Mouse (Mus musculus): Measurements from ENCODE around the gene Fto. TPM values are rescaled to one million over a fixed set of nuclear protein-coding genes. Genes with fewer than 3 reads are reported as not detected.

The Fto gene
- polyA plus RNA-seq, 1 experiment from 2014 or later: 62.5 TPM

DNA sequence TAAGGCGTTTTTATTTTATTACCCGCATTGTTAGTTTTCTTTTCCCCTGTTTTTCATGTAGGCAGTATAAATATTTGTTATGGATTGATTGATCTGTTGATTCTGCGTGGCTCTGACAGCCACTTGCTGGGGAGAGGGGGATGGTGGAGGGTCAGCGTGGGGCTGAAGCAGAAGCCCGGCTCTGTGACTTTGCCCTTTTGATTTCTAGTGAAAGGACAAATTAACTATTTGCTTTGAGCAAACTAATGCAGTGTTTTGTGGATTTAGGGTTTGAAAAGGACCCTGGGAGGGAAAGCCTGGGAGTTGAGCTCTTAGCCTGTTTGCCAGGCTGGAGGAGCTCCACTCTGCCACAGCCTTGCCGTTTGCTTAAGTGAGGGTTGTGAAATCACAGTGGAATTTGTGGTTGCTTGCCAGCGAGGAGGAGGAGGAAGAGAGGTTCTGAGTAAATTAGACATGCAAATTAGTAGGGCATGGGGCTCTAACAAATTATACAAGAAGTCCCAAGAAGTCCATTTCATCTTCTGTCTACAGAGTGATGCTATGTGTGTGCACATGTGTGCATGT lies 68.3 kb downstream of the Fto start:
- no peak overlapping the region for H3K4me3 ChIP-seq (replicated peaks)
- H3K27ac ChIP-seq: peak overlapping the region; percentile 60; the same call in 1 of the 2 replicates
- H3K27me3 ChIP-seq (replicated peaks): no peaks in the 10 kb centered on the region
- peaks cover 34% of the 10 kb centered on the region for H3K4me1 ChIP-seq
- peak overlapping the region; percentile 13; the same call in 1 of the 2 replicates for H3K4me2 ChIP-seq
- no peaks in the 10 kb centered on the region for H3K36me3 ChIP-seq
- peak; percentile 83 for ATAC-seq (ENCODE audit: insufficient read depth, low FRiP score, low read depth)
- 22% methylated on average over 7 of the region's 7 CpGs for WGBS
- H3K9me3 ChIP-seq: no peaks in the 10 kb centered on the region
- H3K9ac ChIP-seq: no peak overlapping the region

DNA sequence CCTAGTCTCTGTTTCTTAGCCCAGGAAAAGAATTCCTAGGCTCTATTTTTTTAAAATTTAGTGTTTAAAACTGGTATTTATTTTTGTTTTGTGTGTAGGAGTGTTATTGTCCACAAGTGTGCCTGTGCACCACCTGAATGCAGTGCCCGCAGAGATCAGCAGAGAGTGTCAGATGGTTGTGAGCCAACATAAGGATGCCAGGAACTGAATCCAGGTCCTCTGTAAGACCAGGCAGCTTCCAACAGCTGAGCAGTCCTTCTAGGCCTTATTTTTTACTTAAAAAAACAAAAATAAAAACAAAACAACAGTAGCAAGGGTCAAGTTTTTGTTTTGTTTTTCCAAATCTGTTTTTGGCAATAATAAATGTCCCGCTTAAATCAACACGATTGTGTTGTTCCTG lies 69.9 kb downstream of the Fto start:
- Histone ChIP-seq H3K9ac (no peak overlapping the region), H3K4me1 (peaks cover 26% of the 10 kb centered on the region), H3K9me3 (no peaks in the 10 kb centered on the region), H3K36me3 (no peaks in the 10 kb centered on the region), H3K4me2 (no peak overlapping the region), H3K27me3 (replicated peaks) (no peaks in the 10 kb centered on the region), H3K4me3 (replicated peaks) (no peak overlapping the region), H3K27ac (no peak overlapping the region)
- ATAC-seq (ENCODE audit: insufficient read depth, low FRiP score, low read depth): no peak
- WGBS: 77% methylated on average over 3 of the region's 3 CpGs

GRCm38 (mm10) chr8:91383811-91384210 lies 70.5 kb downstream of the Fto start:
- H3K36me3 ChIP-seq: no peaks in the 10 kb centered on the region
- H3K9ac ChIP-seq: no peak overlapping the region
- H3K4me3 ChIP-seq (replicated peaks): no peak overlapping the region
- H3K27ac ChIP-seq: no peak overlapping the region
- no peaks in the 10 kb centered on the region for H3K27me3 ChIP-seq (replicated peaks)
- ATAC-seq (ENCODE audit: insufficient read depth, low FRiP score, low read depth): no peak
- WGBS: 85% methylated on average over 11 of the region's 11 CpGs
- H3K9me3 ChIP-seq: no peaks in the 10 kb centered on the region
- no peak overlapping the region for H3K4me2 ChIP-seq
- peaks cover 24% of the 10 kb centered on the region for H3K4me1 ChIP-seq

DNA sequence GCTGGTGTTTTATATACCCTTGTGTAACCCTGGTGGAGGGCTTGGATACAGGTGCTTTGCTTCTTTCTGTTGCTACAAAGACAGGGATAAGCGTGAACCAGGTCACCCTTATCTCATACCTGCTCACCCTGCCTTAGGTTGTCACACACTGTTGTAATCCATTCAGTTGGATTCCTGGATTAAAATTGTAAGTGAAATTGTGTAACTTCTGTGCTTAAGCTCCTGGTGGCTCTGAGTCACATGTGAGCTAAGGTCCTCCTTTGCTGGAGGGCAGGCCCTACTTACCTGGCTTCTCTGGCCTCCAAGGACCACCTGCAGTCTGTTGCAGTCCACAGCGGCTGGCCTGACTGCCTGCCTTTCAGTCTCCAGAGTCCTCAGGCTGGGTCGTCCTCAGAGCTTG lies 71.1 kb downstream of the Fto start:
- no peak for ATAC-seq (ENCODE audit: insufficient read depth, low FRiP score, low read depth)
- H3K27me3 ChIP-seq (replicated peaks): no peaks in the 10 kb centered on the region
- no peak overlapping the region; the same call in 1 of the 2 replicates for H3K27ac ChIP-seq
- H3K9ac ChIP-seq: no peak overlapping the region
- H3K4me1 ChIP-seq: peaks cover 20% of the 10 kb centered on the region
- no peak overlapping the region for H3K4me3 ChIP-seq (replicated peaks)
- no peak overlapping the region for H3K4me2 ChIP-seq
- H3K36me3 ChIP-seq: no peaks in the 10 kb centered on the region
- no peaks in the 10 kb centered on the region for H3K9me3 ChIP-seq
- WGBS: 77% methylated on average over 3 of the region's 3 CpGs

GRCm38 (mm10) chr8:91385808-91386207 lies 72.5 kb downstream of the Fto start:
- Histone ChIP-seq H3K9ac (no peak overlapping the region), H3K27ac (no peak overlapping the region), H3K4me2 (no peak overlapping the region), H3K36me3 (no peaks in the 10 kb centered on the region), H3K4me3 (replicated peaks) (no peak overlapping the region), H3K27me3 (replicated peaks) (no peaks in the 10 kb centered on the region), H3K9me3 (no peaks in the 10 kb centered on the region), H3K4me1 (peaks cover 21% of the 10 kb centered on the region)
- ATAC-seq (ENCODE audit: insufficient read depth, low FRiP score, low read depth): no peak
- 83% methylated on average over 7 of the region's 7 CpGs for whole genome bisulfite sequencing

- 78% methylated on average over 9 of the region's 9 CpGs for WGBS
- H3K27ac ChIP-seq: no peak overlapping the region
Observed at GRCm38 (mm10) chr8:91390369-91391020, 77.2 kb downstream of the Fto start.

GRCm38 (mm10) chr8:91392261-91392660 lies 78.9 kb downstream of the Fto start:
- no peaks in the 10 kb centered on the region for H3K9me3 ChIP-seq
- H3K36me3 ChIP-seq: no peaks in the 10 kb centered on the region
- no peak overlapping the region for H3K9ac ChIP-seq
- WGBS: 51% methylated on average over 7 of the region's 7 CpGs
- no peaks in the 10 kb centered on the region for H3K27me3 ChIP-seq (replicated peaks)
- no peak overlapping the region for H3K4me2 ChIP-seq
- no peak for ATAC-seq (ENCODE audit: insufficient read depth, low FRiP score, low read depth)
- H3K4me3 ChIP-seq (replicated peaks): no peak overlapping the region
- H3K27ac ChIP-seq: peak overlapping the region; percentile 44; the same call in 1 of the 2 replicates
- H3K4me1 ChIP-seq: peaks cover 12% of the 10 kb centered on the region; the same call in 1 of the 2 replicates

More at GRCm38 (mm10) chr8:91390369-91391020, 77.2 kb downstream of the Fto start:
- Histone ChIP-seq H3K4me2 (no peak overlapping the region), H3K36me3 (no peaks in the 10 kb centered on the region), H3K9me3 (no peaks in the 10 kb centered on the region), H3K4me3 (replicated peaks) (no peak overlapping the region), H3K4me1 (peaks cover 12% of the 10 kb centered on the region; the same call in 1 of the 2 replicates), H3K9ac (no peak overlapping the region), H3K27me3 (replicated peaks) (no peaks in the 10 kb centered on the region)
- ATAC-seq (ENCODE audit: insufficient read depth, low FRiP score, low read depth): no peak

DNA sequence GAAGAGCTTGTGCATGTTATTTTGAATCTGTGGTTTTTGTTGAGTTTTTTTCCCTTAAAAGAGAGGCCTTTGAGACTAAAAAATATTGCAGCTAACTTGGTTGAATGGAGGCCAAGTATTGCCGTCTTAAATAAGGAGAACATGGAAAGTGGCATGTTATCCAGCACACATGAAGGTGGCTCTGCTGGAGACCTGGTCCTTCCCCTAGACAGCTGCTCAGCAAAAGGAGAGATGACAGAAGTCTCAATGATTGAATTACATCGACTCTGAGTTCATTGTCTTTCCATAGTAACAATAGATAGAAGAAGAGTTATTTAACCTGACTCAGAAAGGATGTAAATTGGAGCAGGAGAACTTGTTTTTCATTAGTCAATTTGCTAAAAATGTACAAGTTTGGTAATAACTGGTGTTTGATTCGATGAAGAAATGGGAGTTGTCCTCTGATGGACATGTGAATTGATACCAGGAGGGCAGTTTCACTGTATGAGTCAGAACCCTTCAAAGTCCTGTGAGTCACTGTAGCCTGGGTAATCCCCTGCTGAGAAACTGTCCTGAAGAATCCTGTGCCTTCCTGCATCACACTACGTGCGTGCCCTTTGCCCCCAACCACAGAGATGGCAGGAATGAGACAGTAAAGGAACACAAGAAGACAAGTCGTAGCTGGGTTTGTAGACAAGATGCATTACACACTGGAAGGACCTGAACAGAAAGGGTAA lies 82.2 kb downstream of the Fto start:
- no peak overlapping the region for H3K4me2 ChIP-seq
- no peak overlapping the region for H3K27ac ChIP-seq
- ATAC-seq (ENCODE audit: insufficient read depth, low FRiP score, low read depth): no peak
- no peaks in the 10 kb centered on the region for H3K9me3 ChIP-seq
- no peak overlapping the region for H3K4me3 ChIP-seq (replicated peaks)
- H3K27me3 ChIP-seq (replicated peaks): no peaks in the 10 kb centered on the region
- 75% methylated on average over 6 of the region's 6 CpGs for WGBS
- H3K9ac ChIP-seq: no peak overlapping the region
- no peaks in the 10 kb centered on the region for H3K36me3 ChIP-seq
- peaks cover 3% of the 10 kb centered on the region; the same call in 1 of the 2 replicates for H3K4me1 ChIP-seq

DNA sequence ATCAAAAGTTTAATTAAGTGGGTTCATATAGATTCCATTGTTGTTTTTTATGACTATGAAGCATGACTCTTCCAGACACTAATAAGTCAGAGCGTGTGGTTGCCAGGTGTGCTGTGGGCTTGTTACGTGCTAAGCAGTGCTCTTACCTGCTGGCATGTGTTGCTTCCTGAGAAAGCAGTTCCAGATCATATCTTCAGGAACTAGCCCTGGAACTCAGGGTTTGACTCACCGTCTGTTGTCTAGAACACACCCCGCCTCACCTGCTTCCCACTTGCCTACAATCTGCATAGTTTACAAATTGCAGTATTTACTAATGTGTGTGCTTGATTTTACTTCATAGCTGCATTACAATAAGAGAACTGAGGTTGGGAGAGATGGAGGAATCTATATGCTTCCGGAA lies 84.7 kb downstream of the Fto start:
- no peak overlapping the region for H3K4me2 ChIP-seq
- H3K9ac ChIP-seq: no peak overlapping the region
- ATAC-seq (ENCODE audit: insufficient read depth, low FRiP score, low read depth): no peak
- no peaks in the 10 kb centered on the region for H3K9me3 ChIP-seq
- H3K36me3 ChIP-seq: no peaks in the 10 kb centered on the region
- no peak overlapping the region for H3K27ac ChIP-seq
- H3K4me3 ChIP-seq (replicated peaks): no peak overlapping the region
- H3K4me1 ChIP-seq: no peaks in the 10 kb centered on the region
- H3K27me3 ChIP-seq (replicated peaks): no peaks in the 10 kb centered on the region
- 87% methylated on average over 5 of the region's 5 CpGs for WGBS

GRCm38 (mm10) chr8:91402980-91403975 lies 90.0 kb downstream of the Fto start:
- no peak overlapping the region for H3K27ac ChIP-seq
- H3K27me3 ChIP-seq (replicated peaks): no peaks in the 10 kb centered on the region
- H3K4me1 ChIP-seq: no peaks in the 10 kb centered on the region
- H3K36me3 ChIP-seq: no peaks in the 10 kb centered on the region
- no peaks in the 10 kb centered on the region for H3K9me3 ChIP-seq
- no peak overlapping the region for H3K4me3 ChIP-seq (replicated peaks)
- WGBS: 75% methylated on average over 9 of the region's 9 CpGs
- no peak overlapping the region for H3K9ac ChIP-seq
- H3K4me2 ChIP-seq: no peak overlapping the region
- ATAC-seq (ENCODE audit: insufficient read depth, low FRiP score, low read depth): 0 out of 2 replicates have a peak, but pooled peaks have one; percentile 10

GRCm38 (mm10) chr8:91404311-91404710 lies 91.0 kb downstream of the Fto start:
- no peak overlapping the region for H3K4me3 ChIP-seq (replicated peaks)
- no peaks in the 10 kb centered on the region for H3K36me3 ChIP-seq
- WGBS: 85% methylated on average over 7 of the region's 7 CpGs
- ATAC-seq (ENCODE audit: insufficient read depth, low FRiP score, low read depth): no peak
- no peak overlapping the region for H3K27ac ChIP-seq
- H3K9me3 ChIP-seq: no peaks in the 10 kb centered on the region
- H3K27me3 ChIP-seq (replicated peaks): no peaks in the 10 kb centered on the region
- H3K9ac ChIP-seq: no peak overlapping the region
- no peak overlapping the region for H3K4me2 ChIP-seq
- H3K4me1 ChIP-seq: no peaks in the 10 kb centered on the region

All from stomach, embryonic 15.5 days (tissue).